Mouse (Mus musculus): ENCODE results near the gene Scrn2. TPM values are rescaled to one million over a fixed set of nuclear protein-coding genes. Genes with fewer than 3 reads are reported as not detected.

The Scrn2 gene
- total RNA-seq, 1 experiment from 2014 or later: 21.5 TPM

Other genes with a start within 250 kb of the Scrn2 start
- 94.1 and 108 TPM in 2 replicates for gene Cbx1, start 240.8 kb upstream of the Scrn2 start, total RNA-seq (2017)
- gene Nfe2l1, start 200.0 kb upstream of the Scrn2 start, total RNA-seq (2017): 43.3 and 48.5 TPM in 2 replicates
- 1.6 and 8.9 TPM in 2 replicates for gene Copz2, start 180.1 kb upstream of the Scrn2 start, total RNA-seq (2017)
- 38.2 and 47.8 TPM in 2 replicates for gene Cdk5rap3, start 113.4 kb upstream of the Scrn2 start, total RNA-seq (2017)
- 0.58 TPM in 1 of 2 replicates, not detected in the other for gene Prr15l, start 101.8 kb upstream of the Scrn2 start, total RNA-seq (2017)
- gene Pnpo, start 86.0 kb upstream of the Scrn2 start, total RNA-seq (2017): 24.8 and 31.9 TPM in 2 replicates
- 3.2 and 3.6 TPM in 2 replicates for gene Sp2, start 47.0 kb upstream of the Scrn2 start, total RNA-seq (2017)
- gene Sp6, start 16.5 kb upstream of the Scrn2 start, total RNA-seq (2017): 0.59 TPM in 1 of 2 replicates, not detected in the other
- gene Lrrc46, start 11.5 kb downstream of the Scrn2 start, total RNA-seq (2017): 0.64 and 2.0 TPM in 2 replicates
- gene Mrpl10, start 11.6 kb downstream of the Scrn2 start, total RNA-seq (2017): 15.2 and 17.0 TPM in 2 replicates
- 8.2 and 11.1 TPM in 2 replicates for gene Osbpl7, start 20.7 kb downstream of the Scrn2 start, total RNA-seq (2017)
- 0.59 TPM in 1 of 2 replicates, not detected in the other for gene Tbx21, start 85.4 kb downstream of the Scrn2 start, total RNA-seq (2017)
- 0.78 and 2.5 TPM in 2 replicates for gene Tbkbp1, start 121.6 kb downstream of the Scrn2 start, total RNA-seq (2017)
- 350 and 405 TPM in 2 replicates for gene Kpnb1, start 157.9 kb downstream of the Scrn2 start, total RNA-seq (2017)

All from common myeloid progenitor, adult 5-6 weeks (primary cell).